Mouse (Mus musculus): ENCODE data around the gene Olfr1034. TPM values are rescaled to one million over a fixed set of nuclear protein-coding genes. Genes with fewer than 3 reads are reported as not detected.

Olfr1034 gene
- polyA plus RNA-seq, 1 experiment from 2014 or later, result not detected

Other genes starting within 250 kb of the Olfr1034 start
- gene Olfr1016, start 243.3 kb upstream of the Olfr1034 start, polyA plus RNA-seq (2016; fragmentation: Nextera tagmentation; extraction: Ambion mirVana), result not detected in 2 replicates
- not detected in 2 replicates for gene Olfr1018, start 227.4 kb upstream of the Olfr1034 start, polyA plus RNA-seq (2016; fragmentation: Nextera tagmentation; extraction: Ambion mirVana)
- gene Olfr1019, start 200.4 kb upstream of the Olfr1034 start, polyA plus RNA-seq (2016; fragmentation: Nextera tagmentation; extraction: Ambion mirVana), result not detected in 2 replicates
- gene Olfr1020, start 198.8 kb upstream of the Olfr1034 start, polyA plus RNA-seq (2016; fragmentation: Nextera tagmentation; extraction: Ambion mirVana), result not detected in 2 replicates
- not detected in 2 replicates for gene Olfr1022, start 177.3 kb upstream of the Olfr1034 start, polyA plus RNA-seq (2016; fragmentation: Nextera tagmentation; extraction: Ambion mirVana)
- gene Olfr1023, start 160.2 kb upstream of the Olfr1034 start, polyA plus RNA-seq (2016; fragmentation: Nextera tagmentation; extraction: Ambion mirVana), result not detected in 2 replicates
- gene Olfr1024, start 140.8 kb upstream of the Olfr1034 start, polyA plus RNA-seq (2016; fragmentation: Nextera tagmentation; extraction: Ambion mirVana), result not detected in 2 replicates
- not detected in 2 replicates for gene Olfr1025-ps1, start 130.7 kb upstream of the Olfr1034 start, polyA plus RNA-seq (2016; fragmentation: Nextera tagmentation; extraction: Ambion mirVana)
- not detected in 2 replicates for gene Olfr1026, start 124.3 kb upstream of the Olfr1034 start, polyA plus RNA-seq (2016; fragmentation: Nextera tagmentation; extraction: Ambion mirVana)
- gene Olfr1028, start 95.4 kb upstream of the Olfr1034 start, polyA plus RNA-seq (2016; fragmentation: Nextera tagmentation; extraction: Ambion mirVana), result not detected in 2 replicates
- not detected in 2 replicates for gene Olfr1029, start 72.0 kb upstream of the Olfr1034 start, polyA plus RNA-seq (2016; fragmentation: Nextera tagmentation; extraction: Ambion mirVana)
- not detected in 2 replicates for gene Olfr1030, start 66.6 kb upstream of the Olfr1034 start, polyA plus RNA-seq (2016; fragmentation: Nextera tagmentation; extraction: Ambion mirVana)
- gene Olfr1031, start 55.6 kb upstream of the Olfr1034 start, polyA plus RNA-seq (2016; fragmentation: Nextera tagmentation; extraction: Ambion mirVana), result not detected in 2 replicates
- gene Olfr1032, start 40.3 kb upstream of the Olfr1034 start, polyA plus RNA-seq (2016; fragmentation: Nextera tagmentation; extraction: Ambion mirVana), result not detected in 2 replicates
- 1.3 and 1.4 TPM in 2 replicates for gene Olfr1033, start 25.2 kb upstream of the Olfr1034 start, polyA plus RNA-seq (2016; fragmentation: Nextera tagmentation; extraction: Ambion mirVana)
- gene Olfr1036, start 28.1 kb downstream of the Olfr1034 start, polyA plus RNA-seq (2016; fragmentation: Nextera tagmentation; extraction: Ambion mirVana), result not detected in 2 replicates
- gene Olfr1037, start 41.5 kb downstream of the Olfr1034 start, polyA plus RNA-seq (2016; fragmentation: Nextera tagmentation; extraction: Ambion mirVana), result not detected in 2 replicates
- not detected in 2 replicates for gene Olfr1039, start 90.1 kb downstream of the Olfr1034 start, polyA plus RNA-seq (2016; fragmentation: Nextera tagmentation; extraction: Ambion mirVana)
- not detected in 2 replicates for gene Olfr1040, start 100.9 kb downstream of the Olfr1034 start, polyA plus RNA-seq (2016; fragmentation: Nextera tagmentation; extraction: Ambion mirVana)
- gene Olfr1042, start 116.0 kb downstream of the Olfr1034 start, polyA plus RNA-seq (2016; fragmentation: Nextera tagmentation; extraction: Ambion mirVana), result not detected in 2 replicates
- gene Olfr1043, start 121.7 kb downstream of the Olfr1034 start, polyA plus RNA-seq (2016; fragmentation: Nextera tagmentation; extraction: Ambion mirVana), result not detected in 2 replicates
- not detected in 2 replicates for gene Olfr1044, start 132.0 kb downstream of the Olfr1034 start, polyA plus RNA-seq (2016; fragmentation: Nextera tagmentation; extraction: Ambion mirVana)
- gene Olfr52, start 139.8 kb downstream of the Olfr1034 start, polyA plus RNA-seq (2016; fragmentation: Nextera tagmentation; extraction: Ambion mirVana), result not detected in 2 replicates
- gene Olfr1045, start 157.1 kb downstream of the Olfr1034 start, polyA plus RNA-seq (2016; fragmentation: Nextera tagmentation; extraction: Ambion mirVana), result not detected in 2 replicates
- not detected in 2 replicates for gene Olfr1046, start 173.5 kb downstream of the Olfr1034 start, polyA plus RNA-seq (2016; fragmentation: Nextera tagmentation; extraction: Ambion mirVana)
- not detected in 2 replicates for gene Olfr1047, start 185.5 kb downstream of the Olfr1034 start, polyA plus RNA-seq (2016; fragmentation: Nextera tagmentation; extraction: Ambion mirVana)
- gene Olfr1048, start 194.4 kb downstream of the Olfr1034 start, polyA plus RNA-seq (2016; fragmentation: Nextera tagmentation; extraction: Ambion mirVana), result not detected in 2 replicates
- not detected in 2 replicates for gene Olfr1049, start 212.5 kb downstream of the Olfr1034 start, polyA plus RNA-seq (2016; fragmentation: Nextera tagmentation; extraction: Ambion mirVana)
- not detected in 2 replicates for gene Olfr1051, start 233.2 kb downstream of the Olfr1034 start, polyA plus RNA-seq (2016; fragmentation: Nextera tagmentation; extraction: Ambion mirVana)
- not detected in 2 replicates for gene Olfr1052, start 246.6 kb downstream of the Olfr1034 start, polyA plus RNA-seq (2016; fragmentation: Nextera tagmentation; extraction: Ambion mirVana)